Mouse (Mus musculus): ENCODE results near the gene Thumpd2. TPM values are rescaled to one million over a fixed set of nuclear protein-coding genes. Genes with fewer than 3 reads are reported as not detected.

The Thumpd2 gene
- polyA plus RNA-seq, 1 experiment = 2.8 TPM

- Histone ChIP-seq H3K4me3 (ENCODE audit: insufficient read depth, low read length) (no peak overlapping the region), H3K4me1 (ENCODE audit: control insufficient read depth, insufficient read depth, low read length) (peaks cover 20% of the 10 kb centered on the region), H3K27ac (ENCODE audit: insufficient read depth, low read depth, low read length) (no peak overlapping the region)
- TF ChIP-seq CTCF (IDR thresholded peaks at IDR 0.05; ENCODE audit: low read depth, low read length) (no peak), POLR2A (IDR thresholded peaks at IDR 0.05; ENCODE audit: borderline replicate concordance, low read depth, low read length) (no peak)
Measured at GRCm38 (mm10) chr17:81062349-81062871, 2.5 kb downstream of the Thumpd2 start.

GRCm38 (mm10) chr17:81056796-81057381 is 8.0 kb downstream of the Thumpd2 start:
- H3K4me1 ChIP-seq (ENCODE audit: control insufficient read depth, insufficient read depth, low read length) = peaks cover 14% of the 10 kb centered on the region
- TF ChIP-seq CTCF (IDR thresholded peaks at IDR 0.05; ENCODE audit: low read depth, low read length) = no peak
- no peak for TF ChIP-seq POLR2A (IDR thresholded peaks at IDR 0.05; ENCODE audit: borderline replicate concordance, low read depth, low read length)
- H3K27ac ChIP-seq (ENCODE audit: insufficient read depth, low read depth, low read length) = no peak overlapping the region
- H3K4me3 ChIP-seq (ENCODE audit: insufficient read depth, low read length) = no peak overlapping the region

- Histone ChIP-seq H3K4me1 (ENCODE audit: control insufficient read depth, insufficient read depth, low read length) (peaks cover 14% of the 10 kb centered on the region), H3K4me3 (ENCODE audit: insufficient read depth, low read length) (no peak overlapping the region), H3K27ac (ENCODE audit: insufficient read depth, low read depth, low read length) (no peak overlapping the region)
- no peak for TF ChIP-seq POLR2A (IDR thresholded peaks at IDR 0.05; ENCODE audit: borderline replicate concordance, low read depth, low read length)
- TF ChIP-seq CTCF (IDR thresholded peaks at IDR 0.05; ENCODE audit: low read depth, low read length) = no peak
Measured at GRCm38 (mm10) chr17:81056035-81056434, 8.8 kb downstream of the Thumpd2 start.

- no peak for TF ChIP-seq POLR2A (IDR thresholded peaks at IDR 0.05; ENCODE audit: borderline replicate concordance, low read depth, low read length)
- TF ChIP-seq CTCF (IDR thresholded peaks at IDR 0.05; ENCODE audit: low read depth, low read length) = no peak
- Histone ChIP-seq H3K27ac (ENCODE audit: insufficient read depth, low read depth, low read length) (no peak overlapping the region), H3K4me3 (ENCODE audit: insufficient read depth, low read length) (no peak overlapping the region), H3K4me1 (ENCODE audit: control insufficient read depth, insufficient read depth, low read length) (peaks cover 14% of the 10 kb centered on the region)
Measured at GRCm38 (mm10) chr17:81055522-81055921, 9.4 kb downstream of the Thumpd2 start.

GRCm38 (mm10) chr17:81053274-81053673 is 11.6 kb downstream of the Thumpd2 start:
- H3K4me1 ChIP-seq (ENCODE audit: control insufficient read depth, insufficient read depth, low read length) = peaks cover 6% of the 10 kb centered on the region
- no peak for TF ChIP-seq CTCF (IDR thresholded peaks at IDR 0.05; ENCODE audit: low read depth, low read length)
- TF ChIP-seq POLR2A (IDR thresholded peaks at IDR 0.05; ENCODE audit: borderline replicate concordance, low read depth, low read length) = no peak
- H3K4me3 ChIP-seq (ENCODE audit: insufficient read depth, low read length) = no peak overlapping the region
- no peak overlapping the region for H3K27ac ChIP-seq (ENCODE audit: insufficient read depth, low read depth, low read length)

GRCm38 (mm10) chr17:81047930-81048564 is 16.8 kb downstream of the Thumpd2 start:
- Histone ChIP-seq H3K4me3 (ENCODE audit: insufficient read depth, low read length) (no peak overlapping the region), H3K27ac (ENCODE audit: insufficient read depth, low read depth, low read length) (no peak overlapping the region), H3K4me1 (ENCODE audit: control insufficient read depth, insufficient read depth, low read length) (peaks cover 4% of the 10 kb centered on the region)
- TF ChIP-seq POLR2A (IDR thresholded peaks at IDR 0.05; ENCODE audit: borderline replicate concordance, low read depth, low read length) (no peak), CTCF (IDR thresholded peaks at IDR 0.05; ENCODE audit: low read depth, low read length) (no peak)

GRCm38 (mm10) chr17:81045525-81046150 is 19.2 kb downstream of the Thumpd2 start:
- Histone ChIP-seq H3K4me1 (ENCODE audit: control insufficient read depth, insufficient read depth, low read length) (peaks cover 7% of the 10 kb centered on the region), H3K27ac (ENCODE audit: insufficient read depth, low read depth, low read length) (no peak overlapping the region), H3K4me3 (ENCODE audit: insufficient read depth, low read length) (no peak overlapping the region)
- TF ChIP-seq CTCF (IDR thresholded peaks at IDR 0.05; ENCODE audit: low read depth, low read length) = peak; percentile 32; the same call in 1 of the 2 replicates
- TF ChIP-seq POLR2A (IDR thresholded peaks at IDR 0.05; ENCODE audit: borderline replicate concordance, low read depth, low read length) = no peak

- Histone ChIP-seq H3K4me1 (ENCODE audit: control insufficient read depth, insufficient read depth, low read length) (peaks cover 7% of the 10 kb centered on the region), H3K27ac (ENCODE audit: insufficient read depth, low read depth, low read length) (no peak overlapping the region), H3K4me3 (ENCODE audit: insufficient read depth, low read length) (no peak overlapping the region)
- TF ChIP-seq POLR2A (IDR thresholded peaks at IDR 0.05; ENCODE audit: borderline replicate concordance, low read depth, low read length) = no peak
- no peak for TF ChIP-seq CTCF (IDR thresholded peaks at IDR 0.05; ENCODE audit: low read depth, low read length)
Measured at GRCm38 (mm10) chr17:81045115-81045514, 19.8 kb downstream of the Thumpd2 start.

GRCm38 (mm10) chr17:81044356-81044755 is 20.5 kb downstream of the Thumpd2 start:
- TF ChIP-seq POLR2A (IDR thresholded peaks at IDR 0.05; ENCODE audit: borderline replicate concordance, low read depth, low read length) (no peak), CTCF (IDR thresholded peaks at IDR 0.05; ENCODE audit: low read depth, low read length) (no peak)

GRCm38 (mm10) chr17:81041662-81042061 is 23.2 kb downstream of the Thumpd2 start:
- Histone ChIP-seq H3K4me3 (ENCODE audit: insufficient read depth, low read length) (no peak overlapping the region), H3K27ac (ENCODE audit: insufficient read depth, low read depth, low read length) (no peak overlapping the region), H3K4me1 (ENCODE audit: control insufficient read depth, insufficient read depth, low read length) (peaks cover 15% of the 10 kb centered on the region)
- no peak for TF ChIP-seq CTCF (IDR thresholded peaks at IDR 0.05; ENCODE audit: low read depth, low read length)
- no peak for TF ChIP-seq POLR2A (IDR thresholded peaks at IDR 0.05; ENCODE audit: borderline replicate concordance, low read depth, low read length)

More at GRCm38 (mm10) chr17:81044356-81044755, 20.5 kb downstream of the Thumpd2 start:
- Histone ChIP-seq H3K4me1 (ENCODE audit: control insufficient read depth, insufficient read depth, low read length) (peaks cover 8% of the 10 kb centered on the region), H3K27ac (ENCODE audit: insufficient read depth, low read depth, low read length) (no peak overlapping the region), H3K4me3 (ENCODE audit: insufficient read depth, low read length) (no peak overlapping the region)
